Mouse (Mus musculus) lung, postnatal 0 days (tissue): ENCODE results near the gene Ggn. TPM values are rescaled to one million over a fixed set of nuclear protein-coding genes. Genes with fewer than 3 reads are reported as not detected.
"Not testable (repeated sequence)": the region's sequence is repeated elsewhere in the genome, so short reads cannot be mapped to it uniquely, and the experiment has no call there.

Experiments
- ATAC-seq: fragments of 200-750 bp; cut with Nextera tagmentation; 2 replicates; pipeline ENCODE4 v1.8.0; 2017; ENCODE audit warnings: moderate library complexity
- DNase-seq: peaks from one replicate; pipeline ENCODE4 v3.0.0-alpha.2; 2016; ENCODE audit warnings: low spot score
- H3K27ac ChIP-seq: fragments of 300-500 bp; sonication (generic); 2 replicates; pipeline ENCODE4 v1.5.1; 2014; ENCODE audit warnings: antibody characterized with exemption, mild to moderate bottlenecking, low read length, mixed read lengths
- H3K27me3 ChIP-seq: fragments of 300-500 bp; sonication (generic); replicated peaks from 2 replicates; pipeline ENCODE4 v1.6.1; 2014; ENCODE audit warnings: low read length, mixed read lengths; ENCODE audit not compliant: insufficient read depth
- H3K36me3 ChIP-seq: fragments of 300-500 bp; sonication (generic); 2 replicates; pipeline ENCODE4 v1.6.1; 2014; ENCODE audit warnings: low read length, mixed read lengths; ENCODE audit not compliant: insufficient read depth
- H3K4me1 ChIP-seq: fragments of 300-500 bp; sonication (generic); 2 replicates; pipeline ENCODE4 v1.6.1; 2014; ENCODE audit warnings: antibody characterized with exemption, low read depth, low read length, mixed read lengths; ENCODE audit not compliant: insufficient read depth
- H3K4me2 ChIP-seq: fragments of 300-500 bp; sonication (generic); replicated peaks from 2 replicates; pipeline ENCODE4 v1.6.1; 2014; ENCODE audit warnings: low read depth, mild to moderate bottlenecking, low read length, moderate library complexity, mixed read lengths
- H3K4me3 ChIP-seq: fragments of 300-500 bp; sonication (generic); 2 replicates; pipeline ENCODE4 v1.5.1; 2014; ENCODE audit warnings: low read depth, low read length
- H3K9ac ChIP-seq: fragments of 300-500 bp; sonication (generic); replicated peaks from 2 replicates; pipeline ENCODE4 v1.6.1; 2014; ENCODE audit warnings: low read depth, mild to moderate bottlenecking
- H3K9me3 ChIP-seq: fragments of 300-500 bp; sonication (generic); 2 replicates; pipeline ENCODE4 v1.6.1; 2016; ENCODE audit warnings: low read length, mixed read lengths
- CTCF ChIP-seq: IDR thresholded peaks from 2 replicates; pipeline ENCODE4 v1.5.1; 2016; ENCODE audit warnings: antibody characterized with exemption, mild to moderate bottlenecking
- EP300 ChIP-seq: IDR thresholded peaks from 2 replicates; pipeline ENCODE4 v1.6.1; 2016; ENCODE audit warnings: antibody characterized with exemption, mild to moderate bottlenecking, control low read depth
- WGBS: fragments of 180-500 bp; shearing (Covaris S2); extraction: QIAGEN DNeasy Blood & Tissue Kit; methylation state at CpG from one replicate; pipeline ENCODE4 v1.1.7; 2014; 5-methylcytosine and 5-hydroxymethylcytosine counted together
- polyA plus RNA-seq: library from polyadenylated mRNA; unstranded; fragments of >200 nt; fragmentation: Nextera tagmentation; extraction: Ambion mirVana; gene quantifications from 2 replicates; pipeline ENCODE4 v1.2.1, GENCODE M21; 2015

Gene Ggn
- polyA plus RNA-seq, 1 experiment from 2014 or later: 0.44 TPM

DNA sequence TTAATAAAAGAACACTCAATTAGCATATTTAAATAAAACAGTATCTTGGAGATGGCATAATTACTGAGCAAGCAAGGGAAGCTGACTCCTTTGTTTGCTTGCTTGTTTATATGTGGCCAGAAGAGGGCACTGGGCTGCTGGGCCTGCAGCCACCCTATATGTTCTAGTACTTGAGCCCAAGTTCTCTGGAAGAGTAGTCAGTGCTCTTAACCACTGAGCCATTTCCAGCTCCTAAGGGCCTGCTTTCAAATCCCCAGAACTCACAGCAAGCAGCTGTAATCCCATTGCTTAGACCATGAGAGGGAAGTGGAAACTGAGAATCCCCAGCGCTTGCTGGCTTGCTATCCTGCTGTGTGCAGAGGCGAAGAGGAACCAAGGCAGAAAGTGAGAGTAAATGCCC is 41.3 kb upstream of the Ggn start:
- DNase-seq: peak; percentile 61
- TF ChIP-seq CTCF (peak; percentile 73), EP300 (no peak)
- Histone ChIP-seq H3K9me3 (no peaks in the 10 kb centered on the region), H3K27ac (no peak overlapping the region), H3K9ac (no peak overlapping the region), H3K27me3 (no peaks in the 10 kb centered on the region), H3K36me3 (no peaks in the 10 kb centered on the region), H3K4me3 (no peak overlapping the region), H3K4me2 (no peak overlapping the region), H3K4me1 (peaks cover 4% of the 10 kb centered on the region; the same call in 1 of the 2 replicates)
- 72% methylated on average over 2 of the region's 2 CpGs for WGBS
- ATAC-seq: no peak

DNA sequence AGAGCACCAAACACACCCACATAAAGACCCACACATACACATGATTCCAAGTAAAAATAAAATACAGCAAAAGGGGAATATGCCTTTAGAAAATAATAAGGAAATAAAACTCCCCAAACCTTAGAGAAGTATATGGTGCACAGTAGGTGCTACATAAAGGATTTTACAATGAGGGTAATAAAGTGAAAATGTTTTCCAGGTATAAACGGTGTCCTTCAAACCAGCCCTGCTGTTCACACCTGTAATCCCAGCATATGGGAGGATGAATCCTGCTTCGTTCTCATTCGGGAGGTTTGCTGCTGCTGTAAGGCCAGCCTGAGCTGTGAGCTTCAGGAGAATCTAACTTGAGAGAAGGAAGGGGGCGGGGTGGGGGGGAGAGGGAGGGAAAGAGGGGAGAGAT is 35.8 kb upstream of the Ggn start:
- ATAC-seq (no peak), DNase-seq (no peak)
- TF ChIP-seq CTCF: no peak
- TF ChIP-seq EP300: no peak
- H3K9ac ChIP-seq: no peak overlapping the region
- H3K4me3 ChIP-seq: peak overlapping the region; percentile 12; the same call in 1 of the 2 replicates
- no peaks in the 10 kb centered on the region for H3K36me3 ChIP-seq
- H3K4me1 ChIP-seq: no peaks in the 10 kb centered on the region
- no peak overlapping the region for H3K27ac ChIP-seq
- no peaks in the 10 kb centered on the region for H3K27me3 ChIP-seq
- H3K9me3 ChIP-seq: no peaks in the 10 kb centered on the region
- 5% methylated on average over 4 of the region's 4 CpGs for WGBS
- H3K4me2 ChIP-seq: peak overlapping the region; percentile 44; the same call in 1 of the 2 replicates

DNA sequence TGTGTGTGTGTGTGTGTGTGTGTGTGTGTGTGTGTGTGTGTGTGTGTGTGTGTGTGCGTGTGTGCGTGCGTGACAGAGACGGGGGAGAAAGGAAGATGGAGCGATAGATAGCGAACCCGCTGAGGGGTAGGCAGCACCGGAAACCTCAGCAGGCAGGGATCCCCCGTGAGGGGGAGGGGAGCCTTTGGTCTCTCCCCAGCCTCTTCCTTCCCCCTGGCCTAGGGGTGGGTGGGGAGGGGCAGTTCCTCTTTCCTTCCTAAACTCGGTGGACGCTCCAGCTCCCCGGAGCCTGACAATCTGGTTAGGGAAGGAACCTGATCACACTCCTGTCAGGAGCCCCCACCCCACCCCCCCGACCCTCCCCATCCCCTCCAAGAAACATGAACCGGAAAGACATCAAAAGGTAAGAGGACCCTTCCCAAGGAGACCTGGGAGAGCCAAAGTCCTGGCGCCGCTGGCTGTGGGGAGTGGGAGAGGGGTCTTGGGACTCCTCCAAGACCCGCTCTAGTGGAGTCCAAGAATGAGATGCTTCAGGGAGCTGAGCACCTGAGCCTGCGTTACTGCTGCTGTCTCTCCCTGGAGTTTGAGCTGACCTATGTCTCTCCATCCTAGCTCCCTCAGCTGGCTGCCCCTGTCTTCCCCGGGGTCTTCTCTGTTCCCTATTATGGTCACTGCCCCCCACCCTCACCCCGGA is 35.2 kb upstream of the Ggn start, which contains the start of gene Rasgrp4:
Gene Rasgrp4, plus strand, starts transcription at position 159 of the 694 bp plus-strand sequence.
- Histone ChIP-seq H3K9ac (no peak within 1 kb of the TSS), H3K36me3 (no peaks in the 10 kb centered on the region), H3K4me2 (peak within 1 kb of the TSS; percentile 44), H3K9me3 (no peaks in the 10 kb centered on the region), H3K27me3 (no peaks in the 10 kb centered on the region), H3K4me1 (no peaks in the 10 kb centered on the region), H3K4me3 (peak within 1 kb of the TSS; percentile 12; the same call in 1 of the 2 replicates), H3K27ac (no peak within 1 kb of the TSS)
- DNase-seq (peak; percentile 40), ATAC-seq (peak; percentile 65)
- WGBS: 3% methylated on average over 14 of the region's 20 CpGs
- TF ChIP-seq CTCF (no peak), EP300 (no peak)

DNA sequence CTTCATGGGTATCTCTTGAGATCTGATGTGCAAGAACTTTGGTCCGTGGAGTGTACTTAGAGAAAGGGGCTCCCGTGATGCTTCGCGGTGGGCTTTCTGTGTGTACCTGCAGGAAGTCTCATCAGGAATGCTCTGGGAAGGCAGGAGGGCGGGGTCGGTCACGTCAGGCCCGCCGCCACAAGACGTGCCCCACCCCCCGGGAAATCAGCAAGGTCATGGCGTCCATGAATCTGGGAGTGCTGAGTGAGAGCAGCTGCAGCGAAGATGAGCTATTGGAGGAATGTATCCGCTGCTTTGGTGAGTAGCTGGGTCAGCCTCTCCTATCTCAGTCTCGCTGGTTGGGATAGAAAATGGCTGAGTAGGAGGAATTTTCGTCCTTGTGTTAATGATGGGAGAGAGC is 32.6 kb upstream of the Ggn start:
- H3K27ac ChIP-seq: no peak overlapping the region
- ATAC-seq: no peak
- no peak overlapping the region for H3K4me2 ChIP-seq
- 41% methylated on average over 16 of the region's 16 CpGs for WGBS
- no peaks in the 10 kb centered on the region for H3K9me3 ChIP-seq
- H3K27me3 ChIP-seq: no peaks in the 10 kb centered on the region
- no peak overlapping the region for H3K4me3 ChIP-seq
- TF ChIP-seq EP300: no peak
- no peak for TF ChIP-seq CTCF
- no peaks in the 10 kb centered on the region for H3K4me1 ChIP-seq
- no peak for DNase-seq
- H3K9ac ChIP-seq: no peak overlapping the region
- no peaks in the 10 kb centered on the region for H3K36me3 ChIP-seq

DNA sequence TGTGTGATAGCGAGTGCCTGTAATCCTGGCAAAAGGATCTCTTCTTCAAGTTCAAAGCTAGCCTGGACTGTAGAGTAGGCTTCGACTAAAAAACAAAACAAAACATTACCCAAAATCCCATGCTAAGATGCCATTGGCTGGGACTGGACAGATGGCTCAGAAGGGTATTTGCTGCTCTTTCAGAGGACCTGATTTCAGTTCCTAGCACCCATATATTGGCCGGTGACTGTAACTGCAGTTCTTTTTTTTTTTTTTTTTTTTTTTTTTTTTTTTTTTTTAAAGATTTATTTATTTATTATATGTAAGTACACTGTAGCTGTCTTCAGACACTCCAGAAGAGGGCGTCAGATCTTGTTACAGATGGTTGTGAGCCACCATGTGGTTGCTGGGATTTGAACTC is 30.8 kb upstream of the Ggn start:
- not testable (repeated sequence) for H3K27ac ChIP-seq

DNA sequence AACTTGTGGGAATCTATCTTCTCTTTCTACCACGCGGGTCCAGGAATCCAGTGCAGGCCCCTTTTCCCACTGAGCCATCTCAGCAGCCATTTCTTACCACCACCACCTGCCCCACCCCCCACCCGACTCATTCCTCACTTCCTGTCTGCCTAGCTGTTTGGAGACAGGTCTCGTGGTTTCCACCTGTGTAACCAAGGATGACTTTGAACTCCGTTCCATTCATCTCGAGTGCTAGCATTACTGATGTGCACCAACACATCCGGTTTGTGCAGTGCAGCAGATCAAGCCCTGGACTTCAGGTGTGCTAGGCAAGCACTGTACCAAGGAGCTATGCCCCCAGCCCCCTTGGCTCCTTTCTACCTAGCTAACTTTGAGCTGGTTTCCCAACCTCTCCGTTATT is 28.6 kb upstream of the Ggn start:
- no peaks in the 10 kb centered on the region for H3K9me3 ChIP-seq
- no peak overlapping the region for H3K27ac ChIP-seq
- DNase-seq (no peak), ATAC-seq (no peak)
- no peaks in the 10 kb centered on the region for H3K27me3 ChIP-seq
- TF ChIP-seq EP300 (no peak), CTCF (no peak)
- no peak overlapping the region for H3K4me3 ChIP-seq
- H3K36me3 ChIP-seq: no peaks in the 10 kb centered on the region
- H3K4me2 ChIP-seq: no peak overlapping the region
- no peaks in the 10 kb centered on the region for H3K4me1 ChIP-seq
- WGBS: 64% methylated on average over 8 of the region's 8 CpGs
- H3K9ac ChIP-seq: no peak overlapping the region

More for the DNA sequence above, 30.8 kb upstream of the Ggn start:
- WGBS: 90% methylated on average over 3 of the region's 4 CpGs
- H3K27me3 ChIP-seq, H3K4me2 ChIP-seq, H3K9ac ChIP-seq, H3K4me1 ChIP-seq, ATAC-seq, H3K4me3 ChIP-seq, H3K36me3 ChIP-seq, DNase-seq, H3K9me3 ChIP-seq: not testable (repeated sequence)
